Mouse (Mus musculus) lung, postnatal 25 days (tissue): Measurements from ENCODE around the gene Yeats2.

ENCODE experiments used
- DNase-seq: peaks from one replicate; pipeline ENCODE4 v3.0.0; 2022; ENCODE audit warnings: low spot score

Gene Yeats2

GRCm38 (mm10) chr16:20191161-20191882 lies 50.5 kb downstream of the Yeats2 start:
- DNase-seq = no peak

GRCm38 (mm10) chr16:20192043-20192442 lies 51.2 kb downstream of the Yeats2 start:
- no peak for DNase-seq

- peak; percentile 21 for DNase-seq
Measured at GRCm38 (mm10) chr16:20195546-20195945, 54.7 kb downstream of the Yeats2 start.

- DNase-seq = no peak
Measured at GRCm38 (mm10) chr16:20196962-20197361, 56.1 kb downstream of the Yeats2 start.

GRCm38 (mm10) chr16:20199501-20200201 lies 58.8 kb downstream of the Yeats2 start:
- DNase-seq = no peak

- peak; percentile 34 for DNase-seq
Measured at GRCm38 (mm10) chr16:20213591-20214226, 72.8 kb downstream of the Yeats2 start.

- DNase-seq = no peak
Measured at GRCm38 (mm10) chr16:20222726-20223125, 81.9 kb downstream of the Yeats2 start.

- DNase-seq = no peak
Measured at GRCm38 (mm10) chr16:20226676-20227075, 85.8 kb downstream of the Yeats2 start.

GRCm38 (mm10) chr16:20227504-20227903 lies 86.6 kb downstream of the Yeats2 start:
- no peak for DNase-seq

GRCm38 (mm10) chr16:20228167-20228566 lies 87.3 kb downstream of the Yeats2 start:
- DNase-seq = no peak

- DNase-seq = no peak
Measured at GRCm38 (mm10) chr16:20234406-20234805, 93.5 kb downstream of the Yeats2 start.

- DNase-seq = no peak
Measured at GRCm38 (mm10) chr16:20237426-20237825, 96.6 kb downstream of the Yeats2 start.

GRCm38 (mm10) chr16:20238646-20239045 lies 97.8 kb downstream of the Yeats2 start:
- no peak for DNase-seq

GRCm38 (mm10) chr16:20240468-20241414 lies 99.9 kb downstream of the Yeats2 start, which contains the start of gene Map6d1:
Gene Map6d1 (minus strand): TSS chr16:20241358.
- peak; percentile 3 for DNase-seq

GRCm38 (mm10) chr16:20247103-20247502 lies 106.2 kb downstream of the Yeats2 start:
- no peak for DNase-seq

GRCm38 (mm10) chr16:20248442-20249174 lies 107.7 kb downstream of the Yeats2 start:
- DNase-seq = no peak

- no peak for DNase-seq
Measured at GRCm38 (mm10) chr16:20257926-20258325, 117.1 kb downstream of the Yeats2 start.

- DNase-seq = no peak
Measured at GRCm38 (mm10) chr16:20265089-20265488, 124.2 kb downstream of the Yeats2 start.

GRCm38 (mm10) chr16:20271339-20271738 lies 130.5 kb downstream of the Yeats2 start:
- DNase-seq = no peak

GRCm38 (mm10) chr16:20272994-20273393 lies 132.1 kb downstream of the Yeats2 start:
- no peak for DNase-seq

GRCm38 (mm10) chr16:20279395-20279794 lies 138.5 kb downstream of the Yeats2 start:
- DNase-seq = no peak
